Mouse (Mus musculus) left cerebral cortex, postnatal 4 days (tissue): ENCODE data around the gene Tmc3. TPM values are rescaled to one million over a fixed set of nuclear protein-coding genes. Genes with fewer than 3 reads are reported as not detected.

Experiments
- DNase-seq: peaks from one replicate; pipeline ENCODE4 v3.0.0-alpha.2; 2022
- intact Hi-C: fragments of 180-260 bp; cut with DNase I; formaldehyde crosslinking; loops from one replicate; pipeline ENCODE4 v1.15.1; 2025
- total RNA-seq, 2 experiments: library from RNA; stranded (reverse); gene quantifications; 2 replicates each; pipeline ENCODE4 v1.2.3; 2021

Gene Tmc3
- total RNA-seq, 2 experiments from 2014 or later = 0.08 TPM

DNA sequence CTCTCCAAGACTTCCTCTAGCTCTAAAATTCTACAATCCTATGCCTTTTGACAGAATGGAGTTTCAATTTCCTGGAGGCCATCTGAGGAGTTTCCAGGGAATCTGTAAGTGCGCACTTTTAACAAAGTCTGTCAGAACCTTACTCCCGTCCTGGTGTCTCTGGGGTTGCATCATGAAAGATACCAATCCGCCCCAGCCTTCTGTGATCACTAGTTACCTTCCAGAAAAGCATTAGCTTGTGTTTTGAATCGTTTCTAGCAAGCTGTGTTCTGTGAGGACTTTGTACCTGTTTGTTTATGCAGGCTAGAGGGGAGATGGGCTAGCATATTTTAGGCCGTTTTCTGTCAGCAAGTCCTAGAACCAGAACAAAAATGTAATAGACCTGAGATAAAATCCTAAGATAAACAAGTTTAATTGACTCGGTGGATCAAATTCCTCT lies 48.0 kb downstream of the Tmc3 start:
- intact Hi-C loops = no loop called here
- no peak for DNase-seq

GRCm38 (mm10) chr7:83633856-83634255 lies 49.1 kb downstream of the Tmc3 start:
- DNase-seq = no peak
- intact Hi-C loops = no loop called here

DNA sequence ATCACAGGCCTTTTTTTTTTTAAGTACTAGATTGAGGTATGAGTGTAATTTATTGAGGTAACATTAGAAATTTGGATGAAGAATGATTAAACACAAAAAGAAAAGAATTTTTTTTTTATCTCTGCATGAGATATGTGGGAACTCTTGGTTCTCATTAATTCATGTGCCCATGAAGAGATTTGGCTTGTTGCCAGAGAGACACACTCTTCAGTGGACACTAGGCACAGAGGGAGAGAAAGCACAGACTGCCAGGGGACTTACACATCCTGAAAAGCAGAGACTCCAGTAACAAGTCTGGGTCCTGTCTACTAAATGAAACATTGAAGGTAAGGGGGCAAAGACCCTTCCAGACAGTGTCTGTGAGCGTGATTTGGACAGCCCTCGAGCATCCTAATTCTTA lies 51.0 kb downstream of the Tmc3 start:
- DNase-seq = no peak
- intact Hi-C loops = no loop called here

GRCm38 (mm10) chr7:83636425-83636824 lies 51.7 kb downstream of the Tmc3 start:
- DNase-seq = no peak
- intact Hi-C loops = no loop called here

- intact Hi-C loops = no loop called here
- no peak for DNase-seq
Observed at GRCm38 (mm10) chr7:83637781-83638583, 53.3 kb downstream of the Tmc3 start.

DNA sequence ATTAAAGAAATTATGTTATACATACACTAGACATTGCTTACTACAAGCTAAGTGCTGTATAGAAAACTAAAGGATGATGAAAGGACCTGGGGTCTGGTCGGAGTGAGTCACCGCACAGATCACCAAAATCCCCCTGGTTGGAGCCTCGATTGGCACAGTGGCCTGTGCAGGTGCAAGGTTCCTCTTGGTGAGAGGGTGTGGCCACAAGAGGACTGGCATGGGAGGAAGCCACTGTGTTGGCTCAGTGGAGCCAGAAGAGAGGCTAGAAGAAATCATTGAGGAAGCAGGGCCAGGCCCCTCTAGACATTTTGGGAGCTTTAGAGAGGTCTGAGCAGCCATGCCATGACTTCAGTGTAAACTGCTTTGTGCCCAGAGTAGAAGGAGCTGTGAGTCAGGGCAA lies 54.4 kb downstream of the Tmc3 start:
- intact Hi-C loops = no loop called here
- no peak for DNase-seq

DNA sequence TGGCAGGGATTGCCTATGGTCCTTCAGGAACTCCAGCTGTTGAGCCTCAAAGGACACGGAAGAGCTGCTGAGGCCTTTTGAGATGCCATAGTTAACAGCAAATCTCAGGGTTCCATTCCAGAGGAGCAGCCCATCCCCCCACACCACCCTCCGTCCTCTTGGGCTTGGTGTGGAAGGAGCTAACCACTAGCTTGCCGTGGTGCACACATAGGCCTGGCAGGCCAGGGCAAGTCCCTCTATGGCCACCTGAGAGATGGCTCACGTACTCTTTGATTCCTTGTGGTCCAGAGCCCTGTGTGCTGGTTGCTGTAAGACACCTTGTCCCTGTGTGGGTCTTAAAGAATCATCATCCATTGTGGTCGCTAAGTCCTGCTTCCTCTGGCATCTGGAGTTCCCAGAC lies 55.9 kb downstream of the Tmc3 start:
- intact Hi-C loops = no loop called here
- no peak for DNase-seq

- intact Hi-C loops = no loop called here
- DNase-seq = no peak
Observed at GRCm38 (mm10) chr7:83641163-83641562, 56.4 kb downstream of the Tmc3 start.

GRCm38 (mm10) chr7:83643581-83643980 lies 58.9 kb downstream of the Tmc3 start:
- intact Hi-C loops = no loop called here
- no peak for DNase-seq

GRCm38 (mm10) chr7:83644761-83645160 lies 60.0 kb downstream of the Tmc3 start:
- intact Hi-C loops = no loop called here
- no peak for DNase-seq

DNA sequence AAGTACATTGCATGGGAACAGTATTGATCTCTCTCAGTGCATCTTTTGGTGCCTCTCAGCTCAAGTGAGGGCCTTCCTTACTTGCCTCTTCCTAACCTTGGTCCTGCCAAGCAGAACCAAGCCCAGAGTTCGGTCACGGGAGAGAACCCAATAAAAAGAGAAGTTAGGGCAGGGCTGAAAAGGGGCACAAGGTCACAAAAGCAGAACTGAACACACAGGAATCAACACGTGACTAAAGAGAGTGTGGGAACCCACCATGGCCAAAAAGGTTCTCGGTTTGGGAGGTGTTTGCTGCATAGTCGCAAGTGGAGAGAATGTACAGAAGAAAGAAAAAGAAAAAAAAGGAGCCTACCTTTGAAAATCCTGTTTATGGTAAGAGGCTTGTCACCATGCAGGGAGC lies 60.7 kb downstream of the Tmc3 start:
- intact Hi-C loops = no loop called here
- DNase-seq = no peak

GRCm38 (mm10) chr7:83648807-83649206 lies 64.1 kb downstream of the Tmc3 start:
- intact Hi-C loops = no loop called here
- DNase-seq = no peak

- intact Hi-C loops = no loop called here
- no peak for DNase-seq
Observed at GRCm38 (mm10) chr7:83650638-83651037, 65.9 kb downstream of the Tmc3 start.

GRCm38 (mm10) chr7:83652498-83652897 lies 67.8 kb downstream of the Tmc3 start:
- no peak for DNase-seq
- intact Hi-C loops = no loop called here

DNA sequence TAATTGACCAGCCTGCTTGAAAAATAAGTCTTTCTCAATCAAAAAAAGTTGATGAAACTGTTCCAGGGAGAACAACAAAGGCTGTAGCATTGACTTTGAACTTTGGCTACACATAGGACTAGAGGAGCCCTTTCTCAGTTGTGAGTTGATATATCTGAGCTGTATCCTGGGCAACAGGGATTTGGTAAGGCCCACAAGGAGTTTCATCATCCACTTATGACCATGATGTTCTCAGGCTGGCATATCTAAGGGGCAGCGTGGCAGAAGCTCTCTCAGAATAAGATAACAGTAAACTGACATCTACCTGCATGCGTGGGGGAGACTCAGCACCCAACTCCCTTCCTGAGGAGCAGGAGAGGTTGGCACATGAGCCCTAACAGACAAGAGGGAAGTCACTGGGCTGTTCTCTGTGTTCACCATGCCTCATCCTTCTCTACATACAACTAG lies 68.9 kb downstream of the Tmc3 start:
- no peak for DNase-seq
- intact Hi-C loops = no loop called here

GRCm38 (mm10) chr7:83654196-83654595 lies 69.5 kb downstream of the Tmc3 start:
- DNase-seq = no peak
- intact Hi-C loops = no loop called here

DNA sequence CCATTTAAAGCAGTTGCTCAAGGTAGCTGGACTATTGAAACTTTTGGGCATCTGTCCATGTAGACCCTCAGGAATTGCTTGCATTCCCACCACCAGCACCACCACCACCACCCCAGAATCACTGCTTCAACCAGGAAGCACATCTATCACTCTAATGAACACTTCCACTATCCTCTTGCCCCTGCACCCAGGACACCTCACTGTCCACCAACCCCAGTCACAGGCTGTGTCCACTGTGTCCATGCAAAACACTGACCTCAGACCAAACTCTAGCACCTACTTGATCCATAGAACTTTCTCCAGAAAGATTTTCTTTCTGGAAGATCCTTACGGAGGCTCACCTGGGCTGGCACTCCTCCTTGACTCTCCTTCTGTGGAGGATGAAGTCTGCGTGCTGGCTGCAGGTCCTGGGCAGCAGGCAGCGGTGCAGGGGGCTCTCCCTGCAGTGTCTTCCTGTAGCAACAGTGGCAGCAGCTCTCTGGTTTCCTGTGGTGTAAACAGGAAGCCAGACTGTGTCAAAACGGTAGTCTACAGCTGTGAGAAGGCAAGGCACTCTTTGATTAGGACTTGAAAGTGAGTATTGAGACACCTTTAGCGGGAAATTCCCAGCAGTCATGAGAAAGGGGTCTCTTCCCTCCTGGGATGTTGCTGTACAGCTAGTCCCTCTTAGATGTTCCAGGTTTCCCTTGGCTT lies 70.4 kb downstream of the Tmc3 start:
- DNase-seq = no peak
- intact Hi-C loops = no loop called here

- peak; percentile 13 for DNase-seq
- intact Hi-C loops = no loop called here
Observed at GRCm38 (mm10) chr7:83658716-83659115, 74.0 kb downstream of the Tmc3 start.

DNA sequence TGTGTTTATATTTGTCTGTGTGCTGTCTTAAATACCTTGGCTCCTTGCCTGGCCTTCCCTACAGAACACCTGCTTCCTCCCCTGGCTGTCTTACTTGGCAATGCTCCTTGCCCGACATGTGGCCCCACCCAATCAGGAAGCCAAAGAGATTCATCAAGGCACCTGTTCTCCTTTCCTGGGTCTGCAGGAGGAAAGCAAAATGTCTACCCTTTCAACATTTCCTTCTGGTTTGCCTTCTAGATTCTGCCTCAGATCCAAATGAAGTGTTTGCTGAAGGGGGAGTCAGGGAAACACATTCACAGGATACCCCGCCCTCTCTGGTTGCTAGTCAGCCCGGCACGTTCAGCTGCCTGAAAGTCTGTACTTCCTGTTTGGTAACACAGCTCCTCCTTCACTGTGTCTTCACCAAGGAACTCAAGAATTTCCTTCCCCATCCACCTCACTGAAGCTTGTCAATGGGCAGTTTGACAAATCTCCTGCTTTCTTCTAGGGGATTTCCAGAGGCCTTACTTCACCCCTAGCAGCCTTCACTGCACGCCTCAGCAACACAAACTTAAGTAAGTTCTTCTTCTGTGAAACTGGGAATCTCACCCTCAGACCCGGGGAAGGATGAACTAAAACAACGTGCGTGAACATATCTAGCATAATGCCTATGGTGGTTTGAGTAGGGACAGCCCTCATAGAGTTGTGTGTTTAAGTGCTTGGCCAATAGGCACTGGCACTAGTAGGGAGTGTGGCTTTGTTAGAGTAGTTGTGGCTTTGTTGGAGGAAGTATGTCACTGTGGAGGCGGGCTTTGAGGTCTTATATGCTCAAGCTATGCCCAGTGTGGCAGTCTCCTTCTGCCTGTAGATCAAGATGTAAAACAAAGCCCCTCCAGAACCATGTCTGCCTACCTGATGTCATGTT lies 74.7 kb downstream of the Tmc3 start:
- intact Hi-C loops = loop anchor here (10.0 kb wide), 1 partner anchor 145 kb away; no protein-coding TSS in a partner anchor
- DNase-seq = peak; percentile 46

DNA sequence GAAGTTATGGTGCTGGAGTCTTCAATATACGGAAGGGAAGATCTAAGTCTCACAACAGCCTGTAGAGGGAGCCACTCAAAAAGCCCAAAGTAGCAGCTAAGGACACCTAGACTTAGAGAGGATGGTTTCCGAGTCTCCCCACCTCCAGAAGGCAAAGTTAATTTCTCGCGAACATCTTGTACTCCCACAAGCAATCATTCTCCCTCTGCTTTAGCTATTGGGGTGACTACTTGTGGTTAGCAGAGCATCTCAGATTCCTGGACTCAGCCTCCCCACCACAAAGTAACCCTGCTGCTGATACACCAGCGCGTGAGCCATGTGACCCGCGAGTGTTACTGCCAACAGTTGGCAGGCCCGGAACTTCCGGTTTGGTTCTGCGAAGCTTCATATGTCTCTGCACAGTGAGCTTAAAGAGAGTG lies 75.6 kb downstream of the Tmc3 start:
- intact Hi-C loops = loop anchor here (10.0 kb wide), 1 partner anchor 145 kb away; no protein-coding TSS in a partner anchor
- DNase-seq = no peak

DNA sequence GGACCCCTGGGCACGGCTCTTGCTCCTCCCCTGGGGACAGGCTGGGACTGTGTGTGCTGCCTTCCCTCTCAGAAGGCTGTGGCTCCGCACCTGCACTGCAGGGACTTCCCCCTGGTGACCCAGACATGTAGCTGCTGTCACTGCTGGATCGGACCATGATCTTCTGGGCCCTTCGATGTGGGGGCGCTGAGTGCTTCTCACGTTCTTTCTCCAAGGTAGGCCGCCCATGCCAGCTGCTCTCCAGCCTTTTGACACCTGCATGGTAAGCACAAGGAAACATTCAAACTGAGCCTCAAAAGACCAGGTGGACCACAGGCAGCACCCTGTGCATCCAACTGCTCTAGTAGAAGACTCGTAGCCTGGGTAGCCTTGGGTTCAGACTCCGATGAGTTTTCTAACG lies 76.3 kb downstream of the Tmc3 start:
- DNase-seq = no peak
- intact Hi-C loops = loop anchor here (10.0 kb wide), 1 partner anchor 144 kb away; no protein-coding TSS in a partner anchor
